Mouse (Mus musculus) ES-Bruce4 (cell line): ENCODE measurements around the gene Mpig6b. TPM values are rescaled to one million over a fixed set of nuclear protein-coding genes. Genes with fewer than 3 reads are reported as not detected.

Experiments used
- H3K27ac ChIP-seq: 2 replicates; pipeline ENCODE4 v1.5.1; 2012; ENCODE audit warnings: low read length, inconsistent platforms; ENCODE audit not compliant: insufficient read depth
- H3K27me3 ChIP-seq: 2 replicates; pipeline ENCODE4 v1.6.1; 2012; ENCODE audit warnings: mild to moderate bottlenecking, low read length, inconsistent platforms; ENCODE audit not compliant: control insufficient read depth, poor library complexity, insufficient read depth, severe bottlenecking
- H3K36me3 ChIP-seq: 2 replicates; pipeline ENCODE4 v1.6.1; 2012; ENCODE audit warnings: inconsistent platforms, mild to moderate bottlenecking, low read length, moderate library complexity; ENCODE audit not compliant: control insufficient read depth, poor library complexity, insufficient read depth, severe bottlenecking
- H3K4me1 ChIP-seq: one replicate; pipeline ENCODE4 v1.8.1; 2011; ENCODE audit warnings: low read length; ENCODE audit not compliant: control insufficient read depth, insufficient read depth
- H3K4me3 ChIP-seq: 2 replicates; pipeline ENCODE4 v1.5.1; 2011; ENCODE audit warnings: low read depth, mild to moderate bottlenecking, low read length
- H3K9ac ChIP-seq: 2 replicates; pipeline ENCODE4 v1.6.1; 2012; ENCODE audit warnings: low read depth, mild to moderate bottlenecking, inconsistent platforms; ENCODE audit not compliant: poor library complexity, severe bottlenecking
- H3K9me3 ChIP-seq: replicated peaks from 2 replicates; pipeline ENCODE4 v1.6.1; 2012; ENCODE audit warnings: mild to moderate bottlenecking, low read length, inconsistent platforms; ENCODE audit not compliant: control insufficient read depth, poor library complexity, insufficient read depth, severe bottlenecking
- CTCF ChIP-seq: IDR thresholded peaks from one replicate; pipeline ENCODE4 v1.8.1; 2011; ENCODE audit warnings: low read depth, low read length
- EP300 ChIP-seq: IDR thresholded peaks from 2 replicates; pipeline ENCODE4 v1.6.1; 2011; ENCODE audit warnings: low read depth, low read length; ENCODE audit not compliant: insufficient read depth
- POLR2A ChIP-seq: IDR thresholded peaks from one replicate; pipeline ENCODE4 v1.8.1; 2011; ENCODE audit warnings: low read length; ENCODE audit not compliant: insufficient read depth
- polyA plus RNA-seq: library from polyadenylated mRNA; stranded (reverse); fragments of >200 nt; gene quantifications from 2 replicates; pipeline ENCODE4 v1.2.4, GENCODE M21; 2011; ENCODE audit warnings: low read depth; ENCODE audit not compliant: missing spikeins, insufficient read depth, insufficient read length

Mpig6b gene
- polyA plus RNA-seq, 1 experiment, result 3.3 TPM

DNA sequence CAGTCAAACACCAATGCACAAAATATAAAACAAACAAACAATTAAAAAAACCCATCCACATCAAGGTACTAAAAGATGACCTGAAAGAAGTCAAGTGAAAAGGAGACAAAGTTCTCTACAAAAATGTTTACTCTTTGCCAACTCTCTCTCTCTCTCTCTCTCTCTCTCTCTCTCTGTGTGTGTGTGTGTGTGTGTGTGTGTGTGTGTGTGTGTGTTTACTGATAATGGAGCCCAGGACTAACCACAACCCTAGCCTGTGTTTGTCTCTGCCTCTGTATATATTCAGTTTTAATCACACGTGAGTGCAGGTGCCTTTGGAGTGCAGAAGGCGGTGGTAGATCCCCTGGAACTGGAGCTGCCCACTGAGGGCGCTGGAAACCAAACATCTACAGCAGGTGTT lies 8.9 kb downstream of the Mpig6b start:
- Histone ChIP-seq H3K9me3 (no peaks in the 10 kb centered on the region), H3K27me3 (no peaks in the 10 kb centered on the region), H3K9ac (no peak overlapping the region), H3K4me3 (no peak overlapping the region), H3K4me1 (peaks cover 11% of the 10 kb centered on the region), H3K27ac (no peak overlapping the region), H3K36me3 (peaks cover 26% of the 10 kb centered on the region)
- TF ChIP-seq EP300, result no peak
- no peak for TF ChIP-seq POLR2A
- no peak for TF ChIP-seq CTCF

DNA sequence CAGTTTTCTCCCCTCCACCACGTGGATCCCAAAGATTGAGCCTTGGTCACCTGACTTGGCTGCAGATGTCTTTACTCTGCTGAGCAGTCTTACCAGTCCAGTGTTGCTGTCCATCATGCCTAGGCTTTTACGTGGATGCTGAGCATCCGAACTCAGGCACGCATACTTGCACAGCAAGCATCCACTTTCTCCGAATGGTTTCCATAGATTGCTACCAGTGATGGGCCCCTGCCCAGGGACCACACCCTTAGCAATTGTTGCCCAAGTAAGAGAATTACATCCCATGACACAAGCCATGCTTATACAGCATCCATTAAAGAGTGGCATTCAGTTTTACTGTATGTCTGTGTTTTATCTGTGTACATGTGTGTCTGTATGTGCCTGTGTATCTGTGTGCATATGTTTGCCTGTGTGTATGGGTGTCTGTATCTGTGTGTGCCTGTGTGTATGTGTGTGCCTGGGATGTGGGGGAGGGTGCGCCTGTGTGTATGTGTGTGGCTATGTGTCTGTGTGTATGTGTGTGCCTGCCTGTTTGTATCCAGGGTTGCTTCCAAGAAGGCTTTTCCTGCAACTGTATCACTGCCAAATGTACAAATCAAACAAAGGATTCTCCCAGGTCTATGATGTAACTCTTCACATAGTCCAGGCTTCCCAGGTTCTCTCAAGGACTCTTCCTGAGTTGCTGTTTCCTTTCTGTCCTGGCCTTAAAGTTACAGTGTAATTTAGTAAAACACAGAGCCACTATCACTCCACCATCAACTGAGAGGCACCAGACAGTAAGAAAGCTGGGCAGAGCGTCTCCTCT lies 10.1 kb downstream of the Mpig6b start:
- Histone ChIP-seq H3K27me3 (no peaks in the 10 kb centered on the region), H3K9ac (no peak overlapping the region), H3K27ac (no peak overlapping the region), H3K4me1 (peaks cover 6% of the 10 kb centered on the region), H3K9me3 (no peaks in the 10 kb centered on the region), H3K4me3 (no peak overlapping the region), H3K36me3 (peaks cover 26% of the 10 kb centered on the region)
- no peak for TF ChIP-seq POLR2A
- no peak for TF ChIP-seq CTCF
- TF ChIP-seq EP300, result no peak

- TF ChIP-seq EP300 (peak; percentile 69; the same call in 1 of the 2 replicates), POLR2A (no peak)
- H3K36me3 ChIP-seq, result peaks cover 23% of the 10 kb centered on the region
- peaks cover 9% of the 10 kb centered on the region for H3K4me1 ChIP-seq
Measured at GRCm38 (mm10) chr17:35052271-35052798, 13.6 kb downstream of the Mpig6b start.

GRCm38 (mm10) chr17:35051156-35052086 lies 14.6 kb downstream of the Mpig6b start:
- H3K9me3 ChIP-seq, result no peaks in the 10 kb centered on the region
- peak; percentile 59 for TF ChIP-seq POLR2A
- TF ChIP-seq CTCF, result no peak
- TF ChIP-seq EP300, result peak; percentile 66
- H3K27me3 ChIP-seq, result no peaks in the 10 kb centered on the region
- peaks cover 9% of the 10 kb centered on the region for H3K4me1 ChIP-seq
- H3K9ac ChIP-seq, result peak overlapping the region; percentile 94
- peak overlapping the region; percentile 90 for H3K27ac ChIP-seq
- H3K4me3 ChIP-seq, result peak overlapping the region; percentile 64
- H3K36me3 ChIP-seq, result peaks cover 23% of the 10 kb centered on the region

More at GRCm38 (mm10) chr17:35052271-35052798, 13.6 kb downstream of the Mpig6b start:
- Histone ChIP-seq H3K9ac (peak overlapping the region; percentile 94), H3K27me3 (no peaks in the 10 kb centered on the region), H3K27ac (peak overlapping the region; percentile 90), H3K9me3 (no peaks in the 10 kb centered on the region), H3K4me3 (peak overlapping the region; percentile 64)

- peak overlapping the region; percentile 70 for H3K27ac ChIP-seq
- peaks cover 9% of the 10 kb centered on the region for H3K4me1 ChIP-seq
- no peaks in the 10 kb centered on the region for H3K9me3 ChIP-seq
- peak overlapping the region; percentile 90 for H3K4me3 ChIP-seq
- peak overlapping the region; percentile 94 for H3K9ac ChIP-seq
- no peaks in the 10 kb centered on the region for H3K27me3 ChIP-seq
- peaks cover 18% of the 10 kb centered on the region for H3K36me3 ChIP-seq
- TF ChIP-seq EP300 (no peak), CTCF (no peak), POLR2A (peak; percentile 49)
Measured at GRCm38 (mm10) chr17:35050126-35050750, 15.7 kb downstream of the Mpig6b start.
